Mouse (Mus musculus) thymus, postnatal 25 days (tissue): Measurements from ENCODE around the gene Inpp5f.
"Not testable (repeated sequence)": the region's sequence is repeated elsewhere in the genome, so short reads cannot be mapped to it uniquely, and the experiment has no call there.

Source experiments
- DNase-seq: peaks from one replicate; pipeline ENCODE4 v3.0.0; 2022

Gene Inpp5f

DNA sequence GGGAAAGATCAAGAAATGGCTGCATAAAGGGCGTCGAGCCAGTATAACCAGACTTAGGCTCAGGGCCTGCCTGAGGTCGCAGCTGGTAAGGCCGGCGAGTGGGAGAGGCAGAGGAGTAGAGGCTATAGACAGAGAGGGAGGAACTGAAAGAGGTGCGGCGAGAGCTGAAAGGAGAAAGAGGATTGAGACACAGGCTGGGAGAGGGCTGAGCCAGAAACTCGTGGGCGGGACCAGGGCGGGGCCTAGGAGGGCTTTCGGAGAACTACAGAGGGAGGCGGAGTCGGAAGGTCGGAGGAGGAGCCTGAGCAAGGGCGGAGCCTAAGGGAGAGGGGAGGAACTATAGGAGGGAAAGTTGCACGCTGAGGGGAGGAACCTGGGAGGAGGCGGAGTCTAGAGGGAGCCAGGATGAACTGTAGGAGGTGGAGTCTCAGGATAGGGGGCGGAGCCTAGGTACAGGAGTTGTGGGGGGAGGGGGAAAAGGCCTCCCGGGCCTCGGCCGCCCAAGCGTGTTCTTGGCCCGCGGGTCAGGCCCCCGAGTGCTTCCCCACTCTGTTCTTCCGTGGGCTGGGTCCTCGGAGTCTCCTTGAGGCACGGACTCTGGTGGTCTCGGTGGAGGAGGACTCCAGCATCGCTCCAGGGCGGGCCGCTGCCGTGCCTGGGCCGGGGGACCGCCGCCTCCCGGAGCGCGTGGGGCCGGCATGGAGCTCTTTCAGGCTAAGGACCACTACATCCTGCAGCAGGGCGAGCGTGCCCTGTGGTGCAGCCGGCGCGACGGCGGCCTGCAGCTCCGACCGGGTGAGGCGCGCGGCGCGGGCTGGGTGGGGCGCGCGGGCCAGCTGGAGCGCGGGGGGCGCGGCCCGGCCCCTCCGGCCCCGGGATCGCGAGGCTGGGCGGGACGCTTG, at the start of gene Inpp5f:
Gene Inpp5f (plus strand): TSS at position 432 of the 902 bp plus-strand sequence.
- peak; percentile 100 for DNase-seq

DNA sequence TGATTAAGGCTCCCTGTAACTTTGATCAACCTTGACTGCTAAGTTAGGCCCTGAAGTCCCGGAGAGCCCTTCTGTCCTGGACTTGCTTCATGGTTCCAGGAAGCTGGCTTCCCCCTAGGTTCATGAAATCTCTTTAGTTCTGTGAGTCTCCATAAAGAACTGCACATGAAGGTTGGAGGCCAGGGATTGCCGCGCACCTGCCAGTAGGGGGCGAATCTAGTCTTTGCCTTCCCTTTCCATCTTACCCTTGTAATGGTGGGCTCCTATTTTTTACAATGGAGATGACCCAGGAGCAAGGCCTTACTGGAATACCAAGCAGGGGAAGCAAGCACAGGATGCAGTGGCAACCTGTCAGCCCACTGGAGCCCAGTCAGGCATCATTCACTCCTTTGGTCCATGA, 47.8 kb upstream of the Inpp5f start:
- DNase-seq = peak; percentile 54

DNA sequence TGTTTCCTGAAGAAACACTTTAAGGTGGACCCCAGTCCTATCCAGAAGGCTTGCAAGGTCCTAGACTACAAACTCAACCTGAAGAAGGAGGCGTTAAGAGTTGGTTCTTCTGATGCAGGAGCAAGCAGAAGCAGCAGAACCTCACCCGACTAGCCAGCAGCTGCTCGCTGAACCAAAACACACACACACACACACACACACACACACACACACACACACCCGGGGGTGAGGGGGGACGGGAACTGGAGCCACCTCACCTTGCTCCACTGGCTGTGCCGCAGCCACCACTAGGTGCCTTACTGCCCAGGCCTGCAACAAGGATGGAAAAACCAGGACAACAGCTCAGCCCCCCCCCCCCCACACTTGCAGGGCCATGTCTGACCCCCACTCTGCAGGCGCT, 44.8 kb upstream of the Inpp5f start:
- DNase-seq = no peak

GRCm38 (mm10) chr7:128567561-128568244, 43.4 kb upstream of the Inpp5f start:
- no peak for DNase-seq

DNA sequence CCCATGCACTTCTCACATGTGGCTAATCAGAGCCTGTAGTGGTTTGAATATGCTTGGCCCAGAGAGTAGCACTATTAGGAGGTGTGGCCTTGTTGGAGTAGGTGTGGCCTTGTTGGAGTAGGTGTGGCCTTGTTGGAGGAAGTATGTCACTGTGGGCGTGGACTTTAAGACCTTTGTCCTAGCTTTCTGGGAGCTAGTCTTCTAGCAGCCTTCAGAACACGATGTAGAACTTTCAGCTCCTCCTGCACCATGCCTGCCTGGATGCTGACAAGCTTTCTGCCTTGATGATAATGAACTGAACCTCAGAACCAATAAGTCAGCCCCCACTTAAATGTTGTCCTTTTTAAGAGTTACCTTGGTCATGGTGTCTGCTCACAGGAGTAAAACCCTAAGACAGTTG, 41.7 kb upstream of the Inpp5f start:
- not testable (repeated sequence) for DNase-seq

GRCm38 (mm10) chr7:128569987-128570656, 41.0 kb upstream of the Inpp5f start:
- no peak for DNase-seq

- DNase-seq = not testable (repeated sequence)
Observed at GRCm38 (mm10) chr7:128570657-128571056, 40.5 kb upstream of the Inpp5f start.

- no peak for DNase-seq
Observed at GRCm38 (mm10) chr7:128572030-128572429, 39.1 kb upstream of the Inpp5f start.

DNA sequence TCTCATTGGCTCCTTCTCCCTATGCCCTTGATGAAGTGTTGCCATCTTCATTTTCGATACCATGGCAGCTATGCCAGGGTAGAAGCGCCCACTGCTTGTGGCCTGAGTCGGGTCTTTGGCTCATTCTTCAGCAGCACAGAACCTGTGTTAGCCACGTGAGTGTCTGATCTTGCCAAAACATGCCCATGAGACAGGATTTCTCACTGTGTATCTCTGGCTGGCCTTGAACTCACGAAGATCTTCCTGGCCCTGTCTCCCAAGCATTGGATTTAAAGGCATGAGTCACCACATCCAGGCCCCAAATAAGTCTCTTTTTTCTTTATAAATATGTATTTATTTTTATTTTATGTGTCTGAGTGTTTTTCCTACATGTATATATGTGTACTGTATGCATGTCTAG, 35.9 kb upstream of the Inpp5f start:
- no peak for DNase-seq

GRCm38 (mm10) chr7:128575794-128576193, 35.3 kb upstream of the Inpp5f start:
- DNase-seq = no peak

DNA sequence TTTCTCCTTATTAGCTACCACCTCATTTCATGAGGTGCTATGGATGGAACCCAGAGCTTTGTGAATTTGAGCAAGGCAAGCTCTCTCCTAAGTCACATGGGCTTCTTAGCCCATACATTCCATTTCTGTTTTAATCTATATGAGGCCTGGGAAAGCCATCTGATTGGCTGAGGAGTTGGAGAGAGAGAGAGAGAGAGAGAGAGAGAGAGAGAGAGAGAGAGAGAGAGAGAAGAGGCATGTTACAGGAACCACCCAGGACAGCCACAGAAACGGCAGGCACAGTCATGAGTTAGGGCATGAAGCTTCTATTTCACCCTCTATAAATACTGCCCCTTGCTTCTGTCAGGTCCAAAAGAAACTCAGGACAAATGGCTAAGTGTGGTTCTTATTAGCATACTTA, 33.5 kb upstream of the Inpp5f start:
- DNase-seq = no peak

DNA sequence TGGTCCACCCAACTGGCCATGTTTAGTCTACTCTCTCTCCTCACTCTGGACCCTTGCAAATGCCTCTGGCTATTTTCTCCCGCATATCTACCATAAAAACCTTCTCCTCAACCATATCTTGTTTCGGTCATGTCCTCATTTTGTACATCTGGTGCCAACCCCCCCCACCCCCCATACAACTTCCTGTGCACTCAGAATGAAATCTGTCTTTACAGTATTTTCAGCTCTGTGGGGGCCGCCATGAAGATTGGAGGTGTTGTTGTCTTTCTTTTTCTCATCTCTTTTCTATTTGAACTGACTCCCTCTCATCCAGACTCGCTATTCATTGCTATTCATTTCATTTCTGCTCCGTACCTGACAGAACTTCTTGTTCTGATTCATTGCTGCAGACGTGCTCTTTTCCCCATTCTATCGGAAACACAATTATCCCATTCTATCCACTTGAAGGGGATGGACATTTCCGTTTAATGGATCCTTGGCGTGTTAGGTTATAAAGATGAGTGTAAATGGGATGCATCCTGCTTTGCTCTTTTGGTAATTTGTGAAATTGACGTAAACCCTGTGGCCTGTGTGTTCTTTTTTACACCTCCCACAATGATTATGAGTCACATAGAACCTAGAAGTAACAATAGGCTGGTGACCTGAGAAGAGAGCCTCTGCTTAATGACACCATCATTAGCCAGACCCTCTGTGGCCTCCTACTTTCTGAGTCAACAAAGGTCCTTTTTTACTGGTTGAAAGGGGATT, 32.8 kb upstream of the Inpp5f start:
- DNase-seq = no peak

DNA sequence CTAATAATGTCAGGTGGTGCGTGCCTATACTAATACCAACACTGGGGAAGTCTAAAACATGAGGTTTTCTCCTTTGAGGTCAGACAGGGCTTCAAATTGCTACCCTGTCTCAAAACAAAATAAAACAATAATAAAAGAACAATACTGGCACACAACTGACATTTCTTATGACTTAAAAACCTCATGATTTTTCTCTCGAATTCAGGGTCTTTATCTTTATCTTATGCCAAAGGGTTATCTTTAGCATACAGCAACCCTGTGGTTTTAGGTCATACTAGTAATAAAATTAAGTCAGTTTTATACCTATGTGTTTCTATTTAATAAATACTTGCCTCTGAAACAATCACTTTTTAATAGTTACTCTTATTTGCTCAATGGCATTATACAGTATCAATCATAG, 31.7 kb upstream of the Inpp5f start:
- no peak for DNase-seq

- DNase-seq = no peak
Observed at GRCm38 (mm10) chr7:128580318-128580717, 30.8 kb upstream of the Inpp5f start.

- no peak for DNase-seq
Observed at GRCm38 (mm10) chr7:128581864-128582484, 29.2 kb upstream of the Inpp5f start.

DNA sequence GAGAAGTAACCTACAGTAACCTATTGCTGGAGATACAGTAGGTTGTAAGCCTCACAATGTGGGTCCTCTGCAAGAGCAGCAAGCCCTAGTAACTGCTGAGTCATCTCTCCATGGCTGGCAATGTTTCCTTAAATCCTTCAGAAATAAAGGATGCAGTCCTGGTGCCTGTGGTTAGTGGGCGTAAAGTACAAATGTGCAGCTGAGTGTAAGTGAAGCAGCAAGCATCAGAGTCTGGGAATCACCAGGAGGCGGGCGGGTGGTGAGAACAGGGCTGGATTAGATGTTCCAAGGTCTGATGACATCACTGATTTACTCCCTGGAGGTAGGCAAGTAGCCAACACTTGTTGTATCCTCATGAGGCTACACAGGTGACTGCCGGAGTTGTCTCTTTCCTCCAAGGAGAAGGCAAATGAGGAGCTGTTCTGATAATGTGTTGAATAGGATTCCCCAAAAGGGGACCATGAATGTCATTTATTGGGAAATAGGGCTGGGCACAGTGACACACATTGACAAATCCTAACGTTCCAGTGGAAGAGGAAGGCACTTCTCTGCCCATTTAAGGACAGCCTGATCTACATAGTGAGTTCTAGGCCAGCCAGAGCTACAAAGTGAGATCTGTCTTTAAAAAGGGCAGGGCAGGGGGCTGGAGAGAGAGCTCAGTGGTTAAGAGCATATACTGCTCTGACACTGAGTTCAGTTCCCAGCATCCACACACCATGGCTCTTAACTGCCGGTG, 27.7 kb upstream of the Inpp5f start:
- DNase-seq = no peak

- DNase-seq = no peak
Observed at GRCm38 (mm10) chr7:128587334-128587933, 23.7 kb upstream of the Inpp5f start.

- DNase-seq = no peak
Observed at GRCm38 (mm10) chr7:128591345-128592084, 19.6 kb upstream of the Inpp5f start.

DNA sequence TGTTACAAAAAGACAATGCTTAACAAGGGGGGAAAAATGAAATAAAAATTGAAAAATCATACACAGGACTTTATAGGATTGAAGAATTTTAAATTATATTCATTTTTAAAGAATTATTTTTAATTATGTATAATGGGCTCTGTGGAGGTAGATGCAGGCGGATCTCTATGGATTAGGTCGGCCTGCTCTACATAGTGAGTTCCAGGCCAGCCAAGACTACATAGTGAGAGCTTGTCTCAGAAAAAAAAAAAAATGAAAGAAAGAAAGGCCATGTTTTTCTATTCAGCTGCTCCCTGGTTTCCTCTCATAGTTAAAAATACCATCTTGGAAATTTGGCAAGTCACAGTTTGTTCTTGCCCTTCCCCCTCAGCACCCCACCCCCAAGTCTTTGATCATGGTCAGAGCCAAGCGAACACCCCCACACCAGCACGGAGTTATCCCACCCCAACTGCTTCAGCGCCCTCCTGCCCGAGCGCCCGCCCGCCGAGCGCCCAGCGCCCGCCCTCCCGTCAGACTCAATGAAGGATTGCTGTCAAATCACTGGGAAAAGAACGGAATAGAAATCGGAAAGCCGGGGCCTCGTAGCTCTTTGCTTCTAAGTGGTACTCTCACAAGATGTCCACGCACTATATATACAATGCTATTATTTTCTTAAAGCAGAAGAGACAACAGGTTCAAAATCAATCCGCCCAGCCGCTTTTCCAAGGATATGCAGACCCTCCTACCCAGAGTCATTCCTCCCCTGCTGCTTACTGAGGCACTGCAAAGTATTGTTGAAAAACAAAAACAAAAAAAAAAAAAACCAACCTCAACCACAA, 18.8 kb upstream of the Inpp5f start:
- DNase-seq = no peak

DNA sequence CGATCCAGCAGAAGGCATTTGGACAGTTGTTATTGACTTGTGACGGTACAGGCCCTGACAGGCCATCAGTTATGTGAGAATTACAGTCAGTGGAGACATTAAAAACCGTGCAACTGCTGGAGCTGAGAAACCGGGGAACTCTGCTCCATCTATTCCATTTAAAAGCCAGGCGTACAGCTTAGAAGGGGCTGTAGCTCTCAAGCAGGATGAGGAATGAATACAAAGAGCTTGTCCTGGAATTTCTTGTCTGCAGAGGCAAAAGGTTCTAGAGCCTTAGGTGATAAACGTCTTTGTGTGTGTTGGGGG, 18.2 kb upstream of the Inpp5f start:
- DNase-seq = no peak
